Mouse (Mus musculus) lung, embryonic 16.5 days (tissue): ENCODE measurements around the gene Xirp2. TPM values are rescaled to one million over a fixed set of nuclear protein-coding genes. Genes with fewer than 3 reads are reported as not detected.
"Not testable (repeated sequence)": the region's sequence is repeated elsewhere in the genome, so short reads cannot be mapped to it uniquely, and the experiment has no call there.

Experiments used
- ATAC-seq: fragments of 200-750 bp; cut with Nextera tagmentation; 2 replicates; pipeline ENCODE4 v1.8.0; 2017; ENCODE audit warnings: low read depth, mild to moderate bottlenecking, moderate library complexity
- H3K27ac ChIP-seq: fragments of 300-500 bp; sonication (generic); 2 replicates; pipeline ENCODE4 v1.5.1; 2014; ENCODE audit warnings: mild to moderate bottlenecking, control low read depth, low read length
- H3K27me3 ChIP-seq: fragments of 300-500 bp; sonication (generic); 2 replicates; pipeline ENCODE4 v1.6.1; 2014; ENCODE audit warnings: low read depth, low read length, mixed read lengths; ENCODE audit not compliant: control insufficient read depth, insufficient read depth
- H3K36me3 ChIP-seq: fragments of 300-500 bp; sonication (generic); 2 replicates; pipeline ENCODE4 v1.6.1; 2014; ENCODE audit warnings: low read length; ENCODE audit not compliant: control insufficient read depth, insufficient read depth
- H3K4me1 ChIP-seq: fragments of 300-500 bp; sonication (generic); replicated peaks from 2 replicates; pipeline ENCODE4 v1.6.1; 2014; ENCODE audit warnings: low read length, mixed read lengths; ENCODE audit not compliant: control insufficient read depth, insufficient read depth
- H3K4me2 ChIP-seq: fragments of 300-500 bp; sonication (generic); 2 replicates; pipeline ENCODE4 v1.6.1; 2014; ENCODE audit warnings: low read depth, low read length, control low read depth
- H3K4me3 ChIP-seq: fragments of 300-500 bp; sonication (generic); 2 replicates; pipeline ENCODE4 v1.5.1; 2014; ENCODE audit warnings: mild to moderate bottlenecking, low read length, control low read depth
- H3K9ac ChIP-seq: fragments of 300-500 bp; sonication (generic); 2 replicates; pipeline ENCODE4 v1.6.1; 2014; ENCODE audit warnings: low read length, control low read depth
- H3K9me3 ChIP-seq: fragments of 300-500 bp; sonication (generic); 2 replicates; pipeline ENCODE4 v1.6.1; 2016; ENCODE audit warnings: low read length; ENCODE audit not compliant: control insufficient read depth
- WGBS: fragments of 180-500 bp; shearing (Covaris S2); extraction: QIAGEN DNeasy Blood & Tissue Kit; methylation state at CpG from one replicate; pipeline ENCODE4 v1.1.7; 2014; 5-methylcytosine and 5-hydroxymethylcytosine counted together
- polyA plus RNA-seq: library from polyadenylated mRNA; unstranded; fragments of >200 nt; fragmentation: Nextera tagmentation; extraction: Ambion mirVana; gene quantifications from 2 replicates; pipeline ENCODE4 v1.2.1, GENCODE M21; 2015

The Xirp2 gene
- polyA plus RNA-seq, 1 experiment from 2014 or later = 0.01 TPM

DNA sequence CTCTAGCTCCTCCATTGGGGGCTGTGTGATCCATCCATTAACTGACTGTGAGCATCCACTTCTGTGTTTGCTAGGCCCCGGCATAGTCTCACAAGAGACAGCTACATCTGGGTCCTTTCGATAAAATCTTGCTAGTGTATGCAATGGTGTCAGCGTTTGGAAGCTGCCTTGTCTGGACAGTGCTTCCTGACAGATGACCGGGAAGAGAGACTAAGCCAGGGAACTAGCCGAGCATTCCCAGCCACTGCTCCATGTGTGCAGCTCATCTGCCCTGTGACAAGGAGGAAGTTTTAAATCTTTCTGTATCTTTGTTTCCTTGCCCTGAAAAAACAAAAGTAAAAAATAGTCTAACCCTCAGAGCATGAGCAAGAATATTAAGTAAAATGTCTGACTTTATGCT, 24.2 kb downstream of the Xirp2 start:
- not testable (repeated sequence) for H3K9me3 ChIP-seq, H3K4me2 ChIP-seq, H3K4me1 ChIP-seq, H3K4me3 ChIP-seq, H3K27me3 ChIP-seq, H3K36me3 ChIP-seq, ATAC-seq, H3K27ac ChIP-seq, H3K9ac ChIP-seq
- 59% methylated on average over 5 of the region's 5 CpGs for WGBS

DNA sequence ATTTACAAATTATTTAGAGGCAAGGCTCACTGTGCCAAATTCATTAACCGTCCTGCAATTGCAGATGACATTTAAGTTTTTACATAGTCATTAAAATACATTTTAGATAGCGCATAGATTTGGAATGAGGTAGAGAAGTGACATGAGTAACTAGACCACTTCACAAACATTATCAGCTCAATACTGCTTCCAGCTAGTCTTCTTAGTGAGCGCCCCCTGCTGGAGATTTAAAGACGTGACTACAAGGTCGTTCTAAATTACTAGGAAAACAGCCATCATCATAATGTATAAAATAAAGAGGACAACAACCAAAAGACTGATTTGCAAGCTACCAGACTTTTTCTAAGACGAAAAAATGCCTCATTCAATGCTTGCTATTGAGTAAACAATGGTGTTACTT, 32.0 kb downstream of the Xirp2 start:
- no peak overlapping the region for H3K9ac ChIP-seq
- no peak for ATAC-seq

GRCm38 (mm10) chr2:67481051-67481450, 35.2 kb downstream of the Xirp2 start:
- Histone ChIP-seq H3K27ac (no peak overlapping the region), H3K9me3 (no peaks in the 10 kb centered on the region), H3K4me3 (no peak overlapping the region), H3K36me3 (no peaks in the 10 kb centered on the region), H3K4me1 (no peaks in the 10 kb centered on the region), H3K9ac (no peak overlapping the region), H3K27me3 (no peaks in the 10 kb centered on the region), H3K4me2 (no peak overlapping the region)
- 60% methylated on average over 3 of the region's 3 CpGs for whole genome bisulfite sequencing
- ATAC-seq = no peak

More for the DNA sequence above, 32.0 kb downstream of the Xirp2 start:
- no peak overlapping the region for H3K27ac ChIP-seq
- no peaks in the 10 kb centered on the region for H3K27me3 ChIP-seq
- H3K9me3 ChIP-seq = no peaks in the 10 kb centered on the region
- no peaks in the 10 kb centered on the region for H3K36me3 ChIP-seq
- H3K4me3 ChIP-seq = no peak overlapping the region
- WGBS = 14% methylated on average over 6 of the region's 6 CpGs
- H3K4me1 ChIP-seq = no peaks in the 10 kb centered on the region
- H3K4me2 ChIP-seq = no peak overlapping the region

- Histone ChIP-seq H3K4me1 (no peaks in the 10 kb centered on the region), H3K36me3 (no peaks in the 10 kb centered on the region), H3K9me3 (no peaks in the 10 kb centered on the region), H3K4me3 (no peak overlapping the region), H3K4me2 (no peak overlapping the region), H3K27ac (no peak overlapping the region), H3K27me3 (no peaks in the 10 kb centered on the region), H3K9ac (no peak overlapping the region)
- no peak for ATAC-seq
- 86% methylated on average over 6 of the region's 6 CpGs for WGBS
Observed at GRCm38 (mm10) chr2:67486721-67487120, 40.9 kb downstream of the Xirp2 start.

DNA sequence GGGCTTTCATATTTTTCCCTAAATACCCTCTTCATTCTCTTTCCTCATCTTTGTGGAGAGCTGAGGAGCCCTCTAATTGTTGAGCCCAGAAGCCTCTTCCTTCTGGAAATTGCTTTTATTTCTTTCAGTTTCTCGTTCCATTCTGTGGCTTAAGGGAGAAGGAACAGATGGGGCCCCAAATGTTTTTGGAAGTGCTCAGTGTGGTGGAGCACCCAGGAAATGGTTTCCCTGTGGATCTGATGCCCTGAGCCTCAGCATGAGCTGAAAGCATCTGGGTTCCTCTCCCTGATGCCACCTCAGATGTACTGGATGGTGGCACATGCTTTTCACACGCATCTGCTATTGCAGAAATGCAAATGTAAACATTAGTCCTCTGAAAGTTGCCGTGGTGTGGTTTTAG, 41.4 kb downstream of the Xirp2 start:
- H3K9ac ChIP-seq = no peak overlapping the region
- H3K36me3 ChIP-seq = no peaks in the 10 kb centered on the region
- ATAC-seq = no peak
- no peaks in the 10 kb centered on the region for H3K27me3 ChIP-seq
- no peaks in the 10 kb centered on the region for H3K9me3 ChIP-seq
- H3K4me2 ChIP-seq = no peak overlapping the region
- H3K4me1 ChIP-seq = no peaks in the 10 kb centered on the region
- H3K4me3 ChIP-seq = no peak overlapping the region
- H3K27ac ChIP-seq = no peak overlapping the region
- WGBS = 71% methylated on average over 3 of the region's 3 CpGs

- H3K36me3 ChIP-seq = no peaks in the 10 kb centered on the region
- H3K4me2 ChIP-seq = no peak overlapping the region
- H3K27me3 ChIP-seq = no peaks in the 10 kb centered on the region
- H3K9ac ChIP-seq = no peak overlapping the region
- H3K9me3 ChIP-seq = no peaks in the 10 kb centered on the region
- WGBS = 75% methylated on average over 11 of the region's 11 CpGs
- H3K27ac ChIP-seq = no peak overlapping the region
- ATAC-seq = no peak
- no peak overlapping the region for H3K4me3 ChIP-seq
- H3K4me1 ChIP-seq = no peaks in the 10 kb centered on the region
Observed at GRCm38 (mm10) chr2:67488465-67489127, 42.8 kb downstream of the Xirp2 start.

GRCm38 (mm10) chr2:67489128-67489492, 43.3 kb downstream of the Xirp2 start:
- no peak for ATAC-seq
- 53% methylated on average over 8 of the region's 8 CpGs for WGBS
- Histone ChIP-seq H3K9me3 (no peaks in the 10 kb centered on the region), H3K36me3 (no peaks in the 10 kb centered on the region), H3K9ac (no peak overlapping the region), H3K27me3 (no peaks in the 10 kb centered on the region), H3K4me2 (no peak overlapping the region), H3K4me1 (no peaks in the 10 kb centered on the region), H3K4me3 (no peak overlapping the region), H3K27ac (no peak overlapping the region)

DNA sequence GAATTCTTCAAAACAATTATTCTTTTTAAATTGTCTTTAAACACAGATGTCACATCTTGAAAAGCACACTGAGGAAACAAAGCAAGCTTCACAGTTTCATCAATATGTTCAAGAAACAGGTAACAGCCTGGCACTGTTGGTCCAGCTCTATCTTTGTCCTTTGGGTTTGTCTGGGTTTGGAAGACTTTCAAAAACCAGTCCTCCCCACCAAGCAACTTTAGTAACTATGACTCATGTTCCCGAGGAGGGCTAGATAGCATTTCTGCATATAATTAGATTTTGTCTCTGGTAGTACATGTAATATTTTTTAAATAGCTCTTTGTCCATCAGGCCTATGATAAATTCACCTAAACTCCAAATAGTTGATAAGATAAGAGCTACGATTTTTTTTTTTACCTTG, 59.7 kb downstream of the Xirp2 start:
- H3K36me3 ChIP-seq = no peaks in the 10 kb centered on the region
- 55% methylated on average over 2 of the region's 2 CpGs for WGBS
- H3K27ac ChIP-seq = no peak overlapping the region
- H3K9me3 ChIP-seq = no peaks in the 10 kb centered on the region
- no peak for ATAC-seq
- no peaks in the 10 kb centered on the region for H3K27me3 ChIP-seq
- H3K9ac ChIP-seq = no peak overlapping the region
- no peak overlapping the region for H3K4me3 ChIP-seq
- H3K4me1 ChIP-seq = no peaks in the 10 kb centered on the region
- no peak overlapping the region for H3K4me2 ChIP-seq

- no peak overlapping the region for H3K27ac ChIP-seq
- WGBS = 85% methylated on average over 7 of the region's 7 CpGs
Observed at GRCm38 (mm10) chr2:67516405-67516804, 70.6 kb downstream of the Xirp2 start.

DNA sequence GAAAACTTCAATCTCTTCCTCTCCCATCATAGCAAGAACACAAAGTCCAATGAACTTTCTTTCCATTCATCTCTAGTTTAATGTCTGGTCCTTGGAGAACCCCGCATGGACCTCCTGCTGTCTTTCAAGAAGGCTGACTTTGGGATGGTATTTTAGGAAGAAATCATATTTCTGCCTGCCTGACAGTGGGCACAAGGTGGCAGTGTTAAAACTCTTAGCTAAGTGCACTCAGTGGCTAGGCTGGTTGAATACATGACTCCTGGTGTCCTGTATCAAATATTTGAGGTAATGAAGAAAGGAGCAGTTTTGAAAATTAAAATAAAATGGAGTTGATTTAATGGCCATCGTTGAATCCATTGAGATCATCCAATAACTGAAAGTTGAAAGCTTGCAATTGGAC, 89.5 kb downstream of the Xirp2 start:
- Histone ChIP-seq H3K36me3 (no peaks in the 10 kb centered on the region), H3K9me3 (no peaks in the 10 kb centered on the region), H3K4me1 (no peaks in the 10 kb centered on the region), H3K27ac (no peak overlapping the region), H3K9ac (no peak overlapping the region), H3K4me3 (no peak overlapping the region), H3K4me2 (no peak overlapping the region), H3K27me3 (no peaks in the 10 kb centered on the region)
- no peak for ATAC-seq
- 90% methylated on average over 2 of the region's 2 CpGs for WGBS

More at GRCm38 (mm10) chr2:67516405-67516804, 70.6 kb downstream of the Xirp2 start:
- H3K9ac ChIP-seq = no peak overlapping the region
- no peak overlapping the region for H3K4me2 ChIP-seq
- H3K4me1 ChIP-seq = no peaks in the 10 kb centered on the region
- no peaks in the 10 kb centered on the region for H3K9me3 ChIP-seq
- H3K27me3 ChIP-seq = no peaks in the 10 kb centered on the region
- no peak overlapping the region for H3K4me3 ChIP-seq
- no peaks in the 10 kb centered on the region for H3K36me3 ChIP-seq
- no peak for ATAC-seq
